Mouse (Mus musculus) kidney, embryonic 15.5 days (tissue): ENCODE measurements around the gene Stx3. TPM values are rescaled to one million over a fixed set of nuclear protein-coding genes. Genes with fewer than 3 reads are reported as not detected.

Experiments used
- ATAC-seq: fragments of 200-750 bp; cut with Nextera tagmentation; replicated peaks from 2 replicates; pipeline ENCODE4 v1.8.0; 2017; ENCODE audit warnings: moderate TSS enrichment; ENCODE audit not compliant: low FRiP score
- H3K27ac ChIP-seq: fragments of 300-500 bp; sonication (generic); 2 replicates; pipeline ENCODE4 v1.5.1; 2015; ENCODE audit warnings: mild to moderate bottlenecking, inconsistent platforms
- H3K27me3 ChIP-seq: fragments of 300-500 bp; sonication (generic); 2 replicates; pipeline ENCODE4 v1.6.1; 2015; ENCODE audit warnings: inconsistent platforms
- H3K36me3 ChIP-seq: fragments of 300-500 bp; sonication (generic); 2 replicates; pipeline ENCODE4 v1.6.1; 2015; ENCODE audit warnings: inconsistent platforms
- H3K4me1 ChIP-seq: fragments of 300-500 bp; sonication (generic); 2 replicates; pipeline ENCODE4 v1.6.1; 2015; ENCODE audit warnings: inconsistent platforms
- H3K4me2 ChIP-seq: fragments of 300-500 bp; sonication (generic); 2 replicates; pipeline ENCODE4 v1.6.1; 2015; ENCODE audit warnings: moderate library complexity, mild to moderate bottlenecking, inconsistent platforms
- H3K4me3 ChIP-seq: fragments of 300-500 bp; sonication (generic); replicated peaks from 2 replicates; pipeline ENCODE4 v1.5.1; 2015; ENCODE audit warnings: mild to moderate bottlenecking, inconsistent platforms
- H3K9ac ChIP-seq: fragments of 300-500 bp; sonication (generic); 2 replicates; pipeline ENCODE4 v1.6.1; 2015; ENCODE audit warnings: mild to moderate bottlenecking, inconsistent platforms
- H3K9me3 ChIP-seq: fragments of 300-500 bp; sonication (generic); replicated peaks from 2 replicates; pipeline ENCODE4 v1.6.1; 2016; ENCODE audit warnings: inconsistent platforms
- WGBS: fragments of 180-500 bp; shearing (Covaris S2); methylation state at CpG from one replicate; pipeline ENCODE4 v1.1.7; 2015; ENCODE audit warnings: mixed read lengths; 5-methylcytosine and 5-hydroxymethylcytosine counted together
- polyA plus RNA-seq: library from polyadenylated mRNA; unstranded; fragments of >200 nt; fragmentation: Nextera tagmentation; extraction: Ambion mirVana; gene quantifications from 2 replicates; pipeline ENCODE4 v1.2.1, GENCODE M21; 2015

Stx3 gene
- polyA plus RNA-seq = 20.4 TPM in 2 replicates

- H3K9ac ChIP-seq = peak within 1 kb of the TSS; percentile 77
- WGBS = under 1% methylated on average over 20 of the region's 20 CpGs
- H3K9me3 ChIP-seq = no peaks in the 10 kb centered on the region
- H3K4me3 ChIP-seq = peak within 1 kb of the TSS; percentile 81
- no peaks in the 10 kb centered on the region for H3K36me3 ChIP-seq
- H3K27me3 ChIP-seq = peaks cover 4% of the 10 kb centered on the region; the same call in 1 of the 2 replicates
- peak within 1 kb of the TSS; percentile 91 for H3K4me2 ChIP-seq
- ATAC-seq = 0 out of 2 replicates have a peak, but pooled peaks have one; percentile 1
- peak within 1 kb of the TSS; percentile 79 for H3K27ac ChIP-seq
- peaks cover 29% of the 10 kb centered on the region for H3K4me1 ChIP-seq
Observed at GRCm38 (mm10) chr19:11819143-11819700, at the start of gene Stx3. Gene Stx3, minus strand, starts transcription at chr19:11819403.

GRCm38 (mm10) chr19:11867837-11868236 lies 48.6 kb upstream of the Stx3 start:
- no peaks in the 10 kb centered on the region for H3K27me3 ChIP-seq
- no peak for ATAC-seq
- 79% methylated on average over 2 of the region's 2 CpGs for WGBS
- H3K4me1 ChIP-seq = no peaks in the 10 kb centered on the region
- H3K36me3 ChIP-seq = no peaks in the 10 kb centered on the region
- no peak overlapping the region for H3K9ac ChIP-seq
- no peaks in the 10 kb centered on the region for H3K9me3 ChIP-seq
- no peak overlapping the region for H3K4me3 ChIP-seq
- H3K4me2 ChIP-seq = no peak overlapping the region
- H3K27ac ChIP-seq = no peak overlapping the region

- 98% methylated on average over 1 of the region's 1 CpGs for WGBS
- Histone ChIP-seq H3K4me1 (no peaks in the 10 kb centered on the region), H3K36me3 (no peaks in the 10 kb centered on the region), H3K4me3 (no peak within 1 kb of the TSS), H3K27ac (no peak within 1 kb of the TSS), H3K9me3 (no peaks in the 10 kb centered on the region), H3K9ac (no peak within 1 kb of the TSS), H3K27me3 (no peaks in the 10 kb centered on the region), H3K4me2 (no peak within 1 kb of the TSS)
- no peak for ATAC-seq
Observed at GRCm38 (mm10) chr19:11860966-11861365, 41.8 kb upstream of the Stx3 start, which contains the start of gene Olfr1418. Gene Olfr1418, minus strand, starts transcription at chr19:11861066.

- 81% methylated on average over 6 of the region's 6 CpGs for WGBS
- no peak for ATAC-seq
- Histone ChIP-seq H3K9ac (no peak overlapping the region), H3K36me3 (no peaks in the 10 kb centered on the region), H3K27ac (no peak overlapping the region), H3K27me3 (no peaks in the 10 kb centered on the region), H3K4me2 (no peak overlapping the region), H3K9me3 (0 out of 2 replicates have a peak, but pooled peaks cover 3% of the 10 kb centered on the region), H3K4me3 (no peak overlapping the region), H3K4me1 (no peaks in the 10 kb centered on the region)
Observed at GRCm38 (mm10) chr19:11856506-11856905, 37.3 kb upstream of the Stx3 start.

GRCm38 (mm10) chr19:11854821-11855220 lies 35.6 kb upstream of the Stx3 start:
- H3K4me1 ChIP-seq = no peaks in the 10 kb centered on the region
- H3K4me2 ChIP-seq = no peak overlapping the region
- no peaks in the 10 kb centered on the region for H3K27me3 ChIP-seq
- H3K4me3 ChIP-seq = no peak overlapping the region
- 0 out of 2 replicates have a peak, but pooled peaks cover 3% of the 10 kb centered on the region for H3K9me3 ChIP-seq
- WGBS = 88% methylated on average over 2 of the region's 2 CpGs
- H3K9ac ChIP-seq = no peak overlapping the region
- H3K27ac ChIP-seq = no peak overlapping the region
- no peak for ATAC-seq
- H3K36me3 ChIP-seq = no peaks in the 10 kb centered on the region

- no peak for ATAC-seq
- Histone ChIP-seq H3K9ac (no peak overlapping the region), H3K4me2 (no peak overlapping the region), H3K36me3 (no peaks in the 10 kb centered on the region), H3K9me3 (0 out of 2 replicates have a peak, but pooled peaks cover 3% of the 10 kb centered on the region), H3K4me1 (no peaks in the 10 kb centered on the region), H3K27ac (no peak overlapping the region), H3K4me3 (no peak overlapping the region), H3K27me3 (no peaks in the 10 kb centered on the region)
- WGBS = 62% methylated on average over 4 of the region's 4 CpGs
Observed at GRCm38 (mm10) chr19:11852652-11853051, 33.4 kb upstream of the Stx3 start.

GRCm38 (mm10) chr19:11846333-11846732 lies 27.1 kb upstream of the Stx3 start:
- WGBS = 88% methylated on average over 4 of the region's 4 CpGs
- no peaks in the 10 kb centered on the region for H3K27me3 ChIP-seq
- H3K27ac ChIP-seq = no peak overlapping the region
- H3K9me3 ChIP-seq = no peaks in the 10 kb centered on the region
- ATAC-seq = no peak
- H3K4me1 ChIP-seq = no peaks in the 10 kb centered on the region
- H3K36me3 ChIP-seq = no peaks in the 10 kb centered on the region
- no peak overlapping the region for H3K9ac ChIP-seq
- no peak overlapping the region for H3K4me2 ChIP-seq
- no peak overlapping the region for H3K4me3 ChIP-seq

GRCm38 (mm10) chr19:11839119-11839518 lies 19.9 kb upstream of the Stx3 start, which contains the start of gene Olfr1417:
Gene Olfr1417, minus strand, starts transcription at chr19:11839219.
- no peak for ATAC-seq
- no peaks in the 10 kb centered on the region for H3K27me3 ChIP-seq
- WGBS = 89% methylated on average over 4 of the region's 4 CpGs

GRCm38 (mm10) chr19:11823346-11824065 lies 4.3 kb upstream of the Stx3 start:
- Histone ChIP-seq H3K27me3 (peaks cover 7% of the 10 kb centered on the region; the same call in 1 of the 2 replicates), H3K4me1 (peaks cover 12% of the 10 kb centered on the region), H3K9me3 (no peaks in the 10 kb centered on the region), H3K4me3 (no peak overlapping the region), H3K27ac (no peak overlapping the region), H3K36me3 (no peaks in the 10 kb centered on the region), H3K9ac (no peak overlapping the region), H3K4me2 (no peak overlapping the region)
- no peak for ATAC-seq
- WGBS = 35% methylated on average over 4 of the region's 4 CpGs

More at GRCm38 (mm10) chr19:11839119-11839518, 19.9 kb upstream of the Stx3 start, which contains the start of gene Olfr1417:
- H3K4me3 ChIP-seq = no peak within 1 kb of the TSS
- no peaks in the 10 kb centered on the region for H3K36me3 ChIP-seq
- no peaks in the 10 kb centered on the region for H3K9me3 ChIP-seq
- no peaks in the 10 kb centered on the region for H3K4me1 ChIP-seq
- no peak within 1 kb of the TSS for H3K27ac ChIP-seq
- no peak within 1 kb of the TSS for H3K9ac ChIP-seq
- no peak within 1 kb of the TSS for H3K4me2 ChIP-seq

GRCm38 (mm10) chr19:11820211-11820610 lies 1.0 kb upstream of the Stx3 start:
- Histone ChIP-seq H3K27me3 (peaks cover 4% of the 10 kb centered on the region; the same call in 1 of the 2 replicates), H3K9ac (no peak overlapping the region), H3K4me2 (peak overlapping the region; percentile 91), H3K9me3 (no peaks in the 10 kb centered on the region), H3K4me1 (peaks cover 28% of the 10 kb centered on the region), H3K36me3 (no peaks in the 10 kb centered on the region), H3K27ac (no peak overlapping the region), H3K4me3 (peak overlapping the region; percentile 81)
- WGBS = 26% methylated on average over 6 of the region's 6 CpGs
- no peak for ATAC-seq

- peak overlapping the region; percentile 91 for H3K4me2 ChIP-seq
- WGBS = under 1% methylated on average over 15 of the region's 15 CpGs
- H3K36me3 ChIP-seq = no peaks in the 10 kb centered on the region
- H3K4me1 ChIP-seq = peaks cover 28% of the 10 kb centered on the region
- peak overlapping the region; percentile 77; the same call in 1 of the 2 replicates for H3K9ac ChIP-seq
- peak overlapping the region; percentile 81 for H3K4me3 ChIP-seq
- no peaks in the 10 kb centered on the region for H3K9me3 ChIP-seq
- H3K27ac ChIP-seq = no peak overlapping the region
- ATAC-seq = peak; percentile 76
- peaks cover 4% of the 10 kb centered on the region; the same call in 1 of the 2 replicates for H3K27me3 ChIP-seq
Observed at GRCm38 (mm10) chr19:11819800-11820199, 597 bp upstream of the Stx3 start.
